Mouse (Mus musculus) mouse trophoblast stem cell (cell line): ENCODE measurements around the gene Mef2b.

Experiments used
- in situ Hi-C, 2 experiments: fragments of 300-500 bp; cut with MseI, MboI; formaldehyde crosslinking; loops; 2 replicates in 1 of 2; 3 replicates in 1 of 2; pipeline ENCODE4 v1.15.1; 2025

Gene Mef2b

GRCm38 (mm10) chr8:70134086-70134485 is 5.4 kb upstream of the Mef2b start:
- in situ Hi-C loops, result no loop called here

- in situ Hi-C loops, result no loop called here
Measured at GRCm38 (mm10) chr8:70134931-70135330, 4.6 kb upstream of the Mef2b start.

GRCm38 (mm10) chr8:70136591-70136990 is 2.9 kb upstream of the Mef2b start:
- in situ Hi-C loops, result no loop called here

GRCm38 (mm10) chr8:70137890-70138289 is 1.6 kb upstream of the Mef2b start:
- in situ Hi-C loops, result no loop called here

GRCm38 (mm10) chr8:70139981-70140380 is 470 bp downstream of the Mef2b start:
- in situ Hi-C loops, result no loop called here

GRCm38 (mm10) chr8:70147678-70148607 is 8.4 kb downstream of the Mef2b start:
- in situ Hi-C loops, result no loop called here

GRCm38 (mm10) chr8:70150158-70150557 is 10.6 kb downstream of the Mef2b start:
- in situ Hi-C loops, result no loop called here

- in situ Hi-C loops, result no loop called here
Measured at GRCm38 (mm10) chr8:70152537-70153257, 13.2 kb downstream of the Mef2b start.

GRCm38 (mm10) chr8:70157240-70157800 is 17.8 kb downstream of the Mef2b start:
- in situ Hi-C loops, result no loop called here

GRCm38 (mm10) chr8:70158069-70158853 is 18.8 kb downstream of the Mef2b start:
- in situ Hi-C loops, result no loop called here

GRCm38 (mm10) chr8:70159211-70159610 is 19.7 kb downstream of the Mef2b start:
- in situ Hi-C loops, result no loop called here

GRCm38 (mm10) chr8:70160015-70160414 is 20.5 kb downstream of the Mef2b start:
- in situ Hi-C loops, result no loop called here

GRCm38 (mm10) chr8:70163316-70163715 is 23.8 kb downstream of the Mef2b start:
- in situ Hi-C loops, result no loop called here

GRCm38 (mm10) chr8:70166504-70167110 is 27.1 kb downstream of the Mef2b start:
- in situ Hi-C loops, result no loop called here

- in situ Hi-C loops, result no loop called here
Measured at GRCm38 (mm10) chr8:70170116-70170515, 30.6 kb downstream of the Mef2b start.

- in situ Hi-C loops, result no loop called here
Measured at GRCm38 (mm10) chr8:70170748-70171147, 31.2 kb downstream of the Mef2b start.

GRCm38 (mm10) chr8:70171240-70171639 is 31.7 kb downstream of the Mef2b start:
- in situ Hi-C loops, result no loop called here

- in situ Hi-C loops, result no loop called here
Measured at GRCm38 (mm10) chr8:70172043-70172681, 32.7 kb downstream of the Mef2b start, which contains the start of gene Tmem161a. TSS of gene Tmem161a (plus strand) at chr8:70172356.

GRCm38 (mm10) chr8:70173320-70173719 is 33.8 kb downstream of the Mef2b start:
- in situ Hi-C loops, result no loop called here

GRCm38 (mm10) chr8:70174079-70174478 is 34.6 kb downstream of the Mef2b start:
- in situ Hi-C loops, result no loop called here

- in situ Hi-C loops, result no loop called here
Measured at GRCm38 (mm10) chr8:70178231-70178630, 38.7 kb downstream of the Mef2b start.
